Mouse (Mus musculus) cerebellum, adult 2 months (tissue): ENCODE data around the gene Ryk. TPM values are rescaled to one million over a fixed set of nuclear protein-coding genes. Genes with fewer than 3 reads are reported as not detected.

Experiments
- DNase-seq, 2 experiments: peaks; one replicate each; pipeline ENCODE4 v3.0.0; 2021
- H3K27ac ChIP-seq: fragments of 200-500 bp; 2 replicates; pipeline ENCODE4 v1.5.1; 2012; ENCODE audit warnings: low read length, control low read depth, inconsistent platforms; ENCODE audit not compliant: insufficient read depth
- H3K27me3 ChIP-seq: fragments of 200-500 bp; 2 replicates; pipeline ENCODE4 v1.6.1; 2012; ENCODE audit warnings: inconsistent platforms, mild to moderate bottlenecking, low read length, moderate library complexity; ENCODE audit not compliant: control insufficient read depth, insufficient read depth
- H3K4me1 ChIP-seq: fragments of 200-500 bp; 2 replicates; pipeline ENCODE4 v1.6.1; 2011; ENCODE audit warnings: low read length; ENCODE audit not compliant: control insufficient read depth, insufficient read depth
- H3K4me3 ChIP-seq: fragments of 200-500 bp; replicated peaks from 2 replicates; pipeline ENCODE3; 2011; ENCODE audit warnings: mild to moderate bottlenecking, low read depth, low read length, control low read depth; ENCODE audit not compliant: insufficient read depth
- CTCF ChIP-seq: fragments of 200-500 bp; IDR thresholded peaks from 2 replicates; pipeline ENCODE4 v1.5.1; 2011; ENCODE audit warnings: low read depth, mild to moderate bottlenecking, control low read depth, low read length, moderate library complexity, borderline replicate concordance; ENCODE audit not compliant: insufficient read depth
- POLR2A ChIP-seq: fragments of 200-500 bp; IDR thresholded peaks from 2 replicates; pipeline ENCODE4 v1.6.1; 2011; ENCODE audit warnings: low read length, control low read depth, borderline replicate concordance; ENCODE audit not compliant: insufficient read depth
- WGBS: fragments of 180-500 bp; shearing (Covaris S2); methylation state at CpG from one replicate; pipeline ENCODE4 v1.1.7; 2018; 5-methylcytosine and 5-hydroxymethylcytosine counted together
- polyA plus RNA-seq: library from polyadenylated mRNA; depleted of rRNA; stranded (reverse); fragments of >200 nt; gene quantifications from 2 replicates; pipeline ENCODE4 v1.2.3, GENCODE M21; 2012; rRNA removed

Ryk gene
- polyA plus RNA-seq: 34.6 and 37.5 TPM in 2 replicates

DNA sequence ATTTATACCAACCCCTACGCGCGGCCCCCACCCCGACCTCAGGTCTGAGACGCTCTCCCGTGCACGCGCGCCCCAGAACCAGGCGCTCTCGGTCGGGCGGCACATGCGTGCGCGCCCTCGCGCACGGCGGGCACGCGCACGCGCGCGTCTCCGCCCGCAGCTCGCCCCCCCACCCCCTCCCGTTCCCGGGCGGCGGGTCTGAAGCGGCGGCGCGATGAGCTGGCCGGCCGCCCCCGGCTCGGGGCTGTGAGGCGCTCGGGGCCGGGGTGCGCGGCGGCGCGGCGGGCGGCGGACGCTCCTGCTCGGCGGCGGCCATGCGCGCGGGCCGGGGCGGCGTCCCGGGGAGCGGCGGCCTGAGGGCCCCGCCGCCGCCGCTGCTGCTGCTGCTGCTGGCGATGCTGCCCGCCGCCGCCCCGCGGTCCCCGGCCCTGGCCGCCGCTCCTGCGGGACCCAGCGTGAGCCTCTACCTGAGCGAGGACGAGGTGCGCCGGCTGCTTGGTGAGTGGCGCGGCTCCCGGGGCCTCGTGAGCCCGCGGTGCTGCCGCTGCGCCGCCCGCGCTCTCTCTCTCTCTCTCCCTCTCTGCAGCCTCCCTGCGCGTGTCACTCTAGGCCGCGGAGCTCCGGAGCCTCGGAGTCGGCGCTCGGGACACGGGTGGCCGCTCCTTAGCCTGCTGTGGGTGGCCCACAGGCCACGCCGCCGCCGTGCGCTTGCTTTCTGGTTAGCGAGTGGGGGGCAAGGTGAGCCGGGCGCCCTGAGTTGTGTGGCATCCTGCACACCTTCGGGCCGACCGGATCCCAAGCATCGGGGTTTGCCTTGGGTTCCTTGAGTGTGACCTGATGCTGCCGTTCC is at the start of gene Ryk:
Gene Ryk, plus strand, starts transcription at position 176 of the 850 bp plus-strand sequence.
- Histone ChIP-seq H3K4me3 (peak within 1 kb of the TSS; percentile 74), H3K4me1 (no peaks in the 10 kb centered on the region; the same call in 1 of the 2 replicates), H3K27me3 (no peaks in the 10 kb centered on the region)

GRCm38 (mm10) chr9:102789491-102789890 is 45.2 kb upstream of the Ryk start:
- DNase-seq: no peak
- Histone ChIP-seq H3K4me1 (no peaks in the 10 kb centered on the region), H3K27ac (no peak overlapping the region), H3K27me3 (no peaks in the 10 kb centered on the region; the same call in 1 of the 2 replicates), H3K4me3 (no peak overlapping the region)
- no peak for TF ChIP-seq CTCF
- no peak for TF ChIP-seq POLR2A
- 72% methylated on average over 3 of the region's 3 CpGs for WGBS

More for the DNA sequence above, at the start of gene Ryk:
- WGBS: under 1% methylated on average over 106 of the region's 119 CpGs
- TF ChIP-seq CTCF: no peak
- peak; percentile 51 for TF ChIP-seq POLR2A
- peak; percentile 85 to 86 for DNase-seq
- peak within 1 kb of the TSS; percentile 82 for H3K27ac ChIP-seq

- no peak for TF ChIP-seq POLR2A
- no peak for TF ChIP-seq CTCF
- 61% methylated on average over 9 of the region's 9 CpGs for WGBS
- DNase-seq: no peak
- Histone ChIP-seq H3K27ac (no peak overlapping the region), H3K4me1 (no peaks in the 10 kb centered on the region), H3K4me3 (no peak overlapping the region), H3K27me3 (no peaks in the 10 kb centered on the region; the same call in 1 of the 2 replicates)
These were observed 42.9 kb upstream of the Ryk start for GRCm38 (mm10) chr9:102791845-102792244.

- WGBS: 65% methylated on average over 15 of the region's 15 CpGs
- Histone ChIP-seq H3K4me3 (no peak overlapping the region), H3K27me3 (no peaks in the 10 kb centered on the region; the same call in 1 of the 2 replicates), H3K27ac (no peak overlapping the region), H3K4me1 (no peaks in the 10 kb centered on the region)
- TF ChIP-seq CTCF (no peak), POLR2A (no peak)
- DNase-seq: no peak
These were observed 41.9 kb upstream of the Ryk start for GRCm38 (mm10) chr9:102792836-102793235.

DNA sequence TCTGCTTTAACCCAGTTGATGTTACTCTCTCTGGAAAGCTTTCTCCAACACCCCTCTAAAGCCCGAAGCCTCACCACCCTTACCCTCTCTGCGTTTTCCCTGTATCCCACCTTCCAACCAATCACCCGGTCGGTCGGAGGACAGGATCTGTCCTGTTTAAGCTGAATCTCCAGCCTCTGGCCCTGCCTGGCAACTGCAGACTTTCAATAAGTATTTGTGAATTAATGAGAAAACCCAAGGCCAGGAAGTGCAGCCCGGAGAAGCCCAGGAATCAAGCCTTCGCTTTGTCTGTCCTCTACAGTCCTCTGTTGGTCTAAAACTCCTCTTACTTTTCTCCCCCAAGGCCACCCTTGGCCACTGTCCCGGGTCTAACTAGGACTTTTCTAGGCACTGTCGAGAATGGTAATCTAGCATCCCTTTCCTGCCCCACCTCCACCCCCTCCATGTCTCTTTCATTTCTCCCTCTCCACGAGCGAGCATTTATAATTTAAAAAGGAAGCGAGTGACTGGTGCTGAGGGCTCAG is 41.4 kb upstream of the Ryk start:
- DNase-seq: no peak
- Histone ChIP-seq H3K27ac (no peak overlapping the region), H3K4me3 (no peak overlapping the region), H3K27me3 (no peaks in the 10 kb centered on the region; the same call in 1 of the 2 replicates), H3K4me1 (no peaks in the 10 kb centered on the region)
- TF ChIP-seq POLR2A (no peak), CTCF (no peak)
- WGBS: 69% methylated on average over 12 of the region's 12 CpGs

GRCm38 (mm10) chr9:102798406-102798805 is 36.3 kb upstream of the Ryk start:
- 26% methylated on average over 4 of the region's 4 CpGs for WGBS
- H3K4me3 ChIP-seq: no peak overlapping the region

DNA sequence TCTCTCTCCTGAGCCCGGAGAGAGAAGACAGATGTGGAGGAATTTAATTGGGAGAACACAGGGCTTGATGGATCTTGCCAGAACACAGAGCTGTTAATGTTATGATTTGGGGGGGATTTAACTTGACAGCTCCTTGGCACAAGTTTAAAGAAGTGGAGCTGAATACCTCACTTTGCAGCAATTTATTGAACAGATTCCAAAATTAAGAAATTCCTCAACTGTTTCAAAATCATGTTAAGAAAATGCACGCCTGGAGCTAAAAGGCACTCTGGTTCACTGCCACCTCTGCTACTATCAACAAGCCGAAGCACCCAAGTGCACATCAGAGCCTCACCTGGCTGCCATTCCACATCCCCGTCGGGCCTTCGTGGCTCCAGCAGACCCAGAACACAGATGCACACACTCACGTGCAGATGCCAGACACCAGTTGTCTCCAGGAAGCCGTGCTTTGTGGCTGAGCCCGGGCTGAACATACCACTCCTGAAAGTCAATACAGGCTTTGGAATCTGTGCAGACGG is 28.6 kb upstream of the Ryk start:
- WGBS: 59% methylated on average over 10 of the region's 10 CpGs
- H3K27me3 ChIP-seq: no peaks in the 10 kb centered on the region

More at GRCm38 (mm10) chr9:102798406-102798805, 36.3 kb upstream of the Ryk start:
- Histone ChIP-seq H3K27ac (no peak overlapping the region), H3K27me3 (no peaks in the 10 kb centered on the region; the same call in 1 of the 2 replicates), H3K4me1 (no peaks in the 10 kb centered on the region)
- no peak for TF ChIP-seq CTCF
- TF ChIP-seq POLR2A: no peak
- no peak for DNase-seq

GRCm38 (mm10) chr9:102811192-102811591 is 23.5 kb upstream of the Ryk start:
- H3K4me1 ChIP-seq: no peaks in the 10 kb centered on the region
- 89% methylated on average over 5 of the region's 5 CpGs for WGBS
- H3K27me3 ChIP-seq: no peaks in the 10 kb centered on the region
- DNase-seq: no peak
- no peak overlapping the region for H3K27ac ChIP-seq
- H3K4me3 ChIP-seq: no peak overlapping the region
- no peak for TF ChIP-seq CTCF
- TF ChIP-seq POLR2A: no peak

More for the DNA sequence above, 28.6 kb upstream of the Ryk start:
- H3K27ac ChIP-seq: no peak overlapping the region
- no peak for DNase-seq
- H3K4me1 ChIP-seq: no peaks in the 10 kb centered on the region
- TF ChIP-seq CTCF (no peak), POLR2A (no peak)
- H3K4me3 ChIP-seq: no peak overlapping the region
